Mouse (Mus musculus) cerebellum, postnatal 10 days (tissue): ENCODE results near the gene Cttn.

Experiments
- DNase-seq, 2 experiments: peaks; one replicate each; pipeline ENCODE4 v3.0.0; 2021; ENCODE audit warnings: mixed read lengths in 2 of 2

Cttn gene

GRCm38 (mm10) chr7:144387537-144387936, 83.3 kb downstream of the Cttn start:
- peak in 1 of 2 experiments; percentile 52 for DNase-seq
